Mouse (Mus musculus) hindbrain, embryonic 11.5 days (tissue): ENCODE measurements around the gene Tet2. TPM values are rescaled to one million over a fixed set of nuclear protein-coding genes. Genes with fewer than 3 reads are reported as not detected.
A peak's percentile ranks its signal among the peaks of the same experiment; 100 is the strongest.

Experiments
- ATAC-seq: fragments of 200-750 bp; cut with Nextera tagmentation; 2 replicates; pipeline ENCODE4 v1.8.0; 2017; ENCODE audit warnings: mild to moderate bottlenecking, moderate TSS enrichment, moderate library complexity; ENCODE audit not compliant: low FRiP score
- DNase-seq: peaks from one replicate; pipeline ENCODE4 v3.0.0-alpha.2; 2015; ENCODE audit warnings: low spot score
- H3K27ac ChIP-seq: fragments of 300-500 bp; sonication (generic); 2 replicates; pipeline ENCODE4 v1.5.1; 2014; ENCODE audit warnings: mild to moderate bottlenecking, low read depth, low read length
- H3K27me3 ChIP-seq: fragments of 300-500 bp; sonication (generic); 2 replicates; pipeline ENCODE4 v1.6.1; 2014; ENCODE audit warnings: mild to moderate bottlenecking, low read length, moderate library complexity, mixed read lengths; ENCODE audit not compliant: control insufficient read depth, insufficient read depth
- H3K36me3 ChIP-seq: fragments of 300-500 bp; sonication (generic); 2 replicates; pipeline ENCODE4 v1.6.1; 2014; ENCODE audit warnings: mild to moderate bottlenecking, low read length, moderate library complexity, mixed read lengths; ENCODE audit not compliant: control insufficient read depth, insufficient read depth
- H3K4me1 ChIP-seq: fragments of 300-500 bp; sonication (generic); replicated peaks from 2 replicates; pipeline ENCODE4 v1.6.1; 2014; ENCODE audit warnings: low read length, mixed read lengths; ENCODE audit not compliant: control insufficient read depth, insufficient read depth
- H3K4me2 ChIP-seq: fragments of 300-500 bp; sonication (generic); replicated peaks from 2 replicates; pipeline ENCODE4 v1.6.1; 2014; ENCODE audit warnings: mild to moderate bottlenecking, low read depth, low read length
- H3K4me3 ChIP-seq: fragments of 300-500 bp; sonication (generic); 2 replicates; pipeline ENCODE4 v1.5.1; 2014; ENCODE audit warnings: low read depth, low read length
- H3K9ac ChIP-seq: fragments of 300-500 bp; sonication (generic); 2 replicates; pipeline ENCODE4 v1.6.1; 2014; ENCODE audit warnings: low read depth, low read length
- H3K9me3 ChIP-seq: fragments of 300-500 bp; sonication (generic); 2 replicates; pipeline ENCODE4 v1.6.1; 2016; ENCODE audit warnings: low read length; ENCODE audit not compliant: control insufficient read depth
- WGBS: fragments of 180-500 bp; shearing (Covaris S2); extraction: QIAGEN DNeasy Blood & Tissue Kit; methylation state at CpG from one replicate; pipeline ENCODE4 v1.1.7; 2014; 5-methylcytosine and 5-hydroxymethylcytosine counted together
- polyA plus RNA-seq: library from polyadenylated mRNA; unstranded; fragments of >200 nt; fragmentation: Nextera tagmentation; extraction: Ambion mirVana; gene quantifications from 2 replicates; pipeline ENCODE4 v1.2.1, GENCODE M21; 2014

Tet2 gene
- polyA plus RNA-seq, 1 experiment from 2014 or later, result 34.2 TPM

DNA sequence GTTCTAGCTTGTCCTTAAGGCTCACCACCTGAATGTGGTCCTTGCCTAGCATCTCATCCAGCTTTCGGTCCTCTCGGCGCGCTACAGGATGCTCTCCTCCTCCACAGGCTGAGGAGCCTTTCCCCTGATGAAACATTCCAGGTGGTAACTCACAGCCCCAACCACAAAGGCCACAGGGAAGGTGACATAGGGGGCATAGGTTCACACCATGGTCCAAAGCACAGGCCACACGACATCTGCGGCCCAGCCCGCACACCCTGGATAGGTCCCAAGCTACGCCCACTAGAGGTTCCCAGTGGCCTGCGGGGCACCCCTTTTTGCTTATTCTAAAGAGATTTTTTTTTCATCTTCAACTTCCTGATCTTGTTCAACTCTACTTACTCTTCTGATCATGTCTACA, 34.7 kb upstream of the Tet2 start:
- H3K27ac ChIP-seq, result no peak overlapping the region
- H3K36me3 ChIP-seq, result no peaks in the 10 kb centered on the region
- H3K9me3 ChIP-seq, result no peaks in the 10 kb centered on the region
- ATAC-seq (no peak), DNase-seq (no peak)
- no peak overlapping the region for H3K9ac ChIP-seq
- no peaks in the 10 kb centered on the region for H3K4me1 ChIP-seq
- 92% methylated on average over 9 of the region's 9 CpGs for WGBS
- no peak overlapping the region for H3K4me3 ChIP-seq
- no peak overlapping the region for H3K4me2 ChIP-seq
- H3K27me3 ChIP-seq, result no peaks in the 10 kb centered on the region

GRCm38 (mm10) chr3:133579140-133579539, 34.2 kb upstream of the Tet2 start:
- Histone ChIP-seq H3K27me3 (no peaks in the 10 kb centered on the region), H3K4me2 (no peak overlapping the region), H3K4me3 (no peak overlapping the region), H3K4me1 (no peaks in the 10 kb centered on the region), H3K36me3 (no peaks in the 10 kb centered on the region), H3K9ac (no peak overlapping the region), H3K9me3 (no peaks in the 10 kb centered on the region), H3K27ac (no peak overlapping the region)
- 58% methylated on average over 9 of the region's 9 CpGs for WGBS
- DNase-seq (no peak), ATAC-seq (no peak)

DNA sequence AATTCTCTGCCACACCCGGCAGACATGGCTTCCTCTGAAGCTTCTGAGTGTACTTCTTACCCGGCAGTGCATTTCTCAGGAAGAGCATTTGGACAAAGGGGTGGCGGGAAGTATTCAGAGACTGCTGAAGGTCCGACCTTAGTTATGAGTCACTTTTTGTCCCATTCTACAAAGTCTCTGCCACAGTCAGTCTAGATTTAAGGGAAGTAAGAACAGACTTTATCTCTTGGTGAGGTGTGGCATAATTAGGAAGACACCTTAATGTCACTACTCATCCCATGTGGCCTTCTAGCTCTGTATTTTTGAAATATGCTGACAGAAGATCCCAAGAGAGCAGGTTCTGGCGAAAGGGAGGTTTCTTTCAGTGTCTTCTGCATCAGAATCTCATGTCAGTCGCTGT, 30.0 kb upstream of the Tet2 start:
- no peak for DNase-seq
- H3K4me2 ChIP-seq, result no peak overlapping the region
- no peak overlapping the region for H3K27ac ChIP-seq
- H3K27me3 ChIP-seq, result no peaks in the 10 kb centered on the region
- WGBS, result 85% methylated on average over 6 of the region's 6 CpGs
- no peaks in the 10 kb centered on the region for H3K36me3 ChIP-seq
- no peak overlapping the region for H3K9ac ChIP-seq
- no peak overlapping the region for H3K4me3 ChIP-seq
- H3K9me3 ChIP-seq, result no peaks in the 10 kb centered on the region
- ATAC-seq, result no peak
- H3K4me1 ChIP-seq, result no peaks in the 10 kb centered on the region

DNA sequence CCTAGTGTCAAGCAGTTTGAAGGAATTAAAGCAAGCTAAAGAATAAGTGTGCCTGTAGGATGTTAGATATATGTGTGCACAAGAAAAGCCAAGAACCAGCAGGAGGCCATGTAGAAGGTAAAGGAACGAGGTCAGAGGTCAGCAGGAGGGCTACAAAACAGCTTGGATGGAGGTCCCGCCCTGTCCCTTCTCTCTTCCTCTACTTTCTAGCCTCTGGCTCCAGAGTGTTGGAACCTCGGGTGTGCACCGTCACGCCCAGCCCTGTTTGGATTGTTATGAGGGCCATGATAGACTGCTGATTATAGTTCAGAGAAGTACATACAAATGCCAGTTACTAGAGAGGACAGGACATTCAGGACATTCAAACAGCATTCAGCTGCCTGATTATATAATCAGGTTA, 27.0 kb upstream of the Tet2 start:
- H3K4me1 ChIP-seq, result no peaks in the 10 kb centered on the region
- DNase-seq, result no peak
- no peaks in the 10 kb centered on the region for H3K27me3 ChIP-seq
- 57% methylated on average over 5 of the region's 5 CpGs for WGBS
- H3K4me2 ChIP-seq, result no peak overlapping the region
- no peak overlapping the region for H3K4me3 ChIP-seq
- ATAC-seq, result no peak
- H3K9ac ChIP-seq, result no peak overlapping the region
- no peaks in the 10 kb centered on the region for H3K36me3 ChIP-seq
- H3K27ac ChIP-seq, result no peak overlapping the region
- H3K9me3 ChIP-seq, result no peaks in the 10 kb centered on the region

- H3K9me3 ChIP-seq, result no peaks in the 10 kb centered on the region
- H3K36me3 ChIP-seq, result no peaks in the 10 kb centered on the region
- no peaks in the 10 kb centered on the region for H3K4me1 ChIP-seq
- no peak for DNase-seq
- no peak overlapping the region for H3K4me3 ChIP-seq
- H3K4me2 ChIP-seq, result no peak overlapping the region
- 69% methylated on average over 2 of the region's 2 CpGs for WGBS
- no peak overlapping the region for H3K27ac ChIP-seq
- no peak overlapping the region for H3K9ac ChIP-seq
- no peaks in the 10 kb centered on the region for H3K27me3 ChIP-seq
- ATAC-seq, result peak; percentile 19; the same call in 1 of the 2 replicates
These were observed 18.7 kb upstream of the Tet2 start for GRCm38 (mm10) chr3:133563503-133564205.

DNA sequence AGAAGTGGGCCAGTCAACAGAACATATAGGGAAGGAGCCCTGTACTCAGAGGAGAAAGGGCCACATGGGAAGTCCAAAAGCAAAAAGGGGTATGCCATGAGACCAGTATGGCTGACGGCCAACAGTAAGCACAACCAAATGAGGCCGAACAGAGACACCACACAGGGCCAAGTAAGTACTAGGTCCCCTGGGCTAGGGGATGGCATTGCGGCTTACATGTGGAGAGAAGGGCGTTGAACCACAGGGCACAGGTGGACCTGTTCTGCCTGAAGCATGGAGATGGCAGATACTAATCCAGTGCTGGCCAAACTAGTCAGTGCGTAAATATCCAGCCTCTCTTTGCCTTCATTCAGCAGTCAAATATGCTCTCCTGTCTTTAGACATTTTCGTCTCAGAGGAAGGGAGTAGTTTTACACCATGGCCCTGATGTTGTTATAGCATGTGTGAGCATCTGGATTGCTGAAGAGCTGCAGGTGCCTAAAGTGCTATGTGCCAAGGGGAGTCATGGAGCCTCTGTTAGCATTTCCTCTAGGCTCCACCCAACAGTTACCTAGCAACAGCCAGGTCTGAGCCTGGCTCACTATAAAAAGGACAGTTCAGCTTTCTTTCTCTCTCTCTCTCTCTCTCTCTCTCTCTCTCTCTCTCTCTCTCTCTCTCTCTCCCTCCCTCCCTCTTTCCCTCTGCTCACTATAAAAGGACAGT, 14.6 kb upstream of the Tet2 start:
- H3K4me2 ChIP-seq, result no peak overlapping the region
- H3K36me3 ChIP-seq, result no peaks in the 10 kb centered on the region
- H3K4me3 ChIP-seq, result no peak overlapping the region
- DNase-seq (no peak), ATAC-seq (no peak)
- H3K27me3 ChIP-seq, result no peaks in the 10 kb centered on the region
- no peaks in the 10 kb centered on the region for H3K9me3 ChIP-seq
- H3K9ac ChIP-seq, result no peak overlapping the region
- no peak overlapping the region for H3K27ac ChIP-seq
- H3K4me1 ChIP-seq, result no peaks in the 10 kb centered on the region
- WGBS, result 90% methylated on average over 6 of the region's 6 CpGs

DNA sequence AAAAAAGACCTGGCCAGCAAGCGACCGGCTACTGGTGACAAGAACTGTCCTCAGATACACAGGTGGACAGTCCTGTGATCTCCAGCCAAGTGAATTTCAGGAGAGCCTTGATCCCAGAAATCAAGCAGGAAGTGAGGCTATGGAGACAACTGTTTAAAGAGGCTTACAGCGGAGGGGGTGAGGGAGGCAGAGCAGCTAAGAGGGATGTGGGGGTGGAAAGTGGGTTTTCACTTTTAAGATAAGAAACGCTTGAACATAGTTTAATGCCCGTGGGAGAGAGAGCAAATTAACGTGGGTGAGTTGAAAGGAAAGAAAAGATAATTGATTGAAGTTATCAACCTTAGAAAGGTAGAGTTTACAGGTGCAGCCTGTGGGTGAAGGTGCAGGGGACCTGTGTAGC, 12.7 kb upstream of the Tet2 start:
- Histone ChIP-seq H3K4me2 (no peak overlapping the region), H3K27me3 (no peaks in the 10 kb centered on the region), H3K4me1 (no peaks in the 10 kb centered on the region), H3K9me3 (no peaks in the 10 kb centered on the region), H3K27ac (no peak overlapping the region), H3K4me3 (no peak overlapping the region), H3K9ac (no peak overlapping the region), H3K36me3 (no peaks in the 10 kb centered on the region)
- 81% methylated on average over 6 of the region's 6 CpGs for WGBS
- DNase-seq (no peak), ATAC-seq (no peak)

DNA sequence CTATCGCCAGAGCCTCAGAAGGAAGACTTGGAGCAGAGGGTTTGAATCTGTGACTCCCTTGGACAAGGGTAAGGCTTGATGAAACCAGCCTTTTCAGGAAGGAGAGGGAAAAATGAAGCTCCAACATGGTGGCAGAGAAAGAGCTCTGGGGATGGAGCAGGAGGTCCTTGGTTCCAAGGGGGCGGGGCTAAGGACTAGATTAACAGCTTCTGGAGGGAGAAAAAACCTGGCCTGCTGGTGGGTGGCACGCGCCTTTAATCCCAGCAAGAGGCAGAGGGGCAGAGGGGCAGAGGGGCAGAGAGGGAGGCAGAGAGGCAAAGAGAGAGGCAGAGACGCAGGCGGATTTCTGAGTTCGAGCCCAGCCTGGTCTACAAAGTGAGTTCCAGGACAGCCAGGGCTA, 12.2 kb upstream of the Tet2 start:
- Histone ChIP-seq H3K9me3 (no peaks in the 10 kb centered on the region), H3K4me2 (no peak overlapping the region), H3K9ac (no peak overlapping the region), H3K4me3 (no peak overlapping the region), H3K36me3 (no peaks in the 10 kb centered on the region), H3K4me1 (no peaks in the 10 kb centered on the region), H3K27me3 (no peaks in the 10 kb centered on the region), H3K27ac (no peak overlapping the region)
- WGBS, result 76% methylated on average over 7 of the region's 7 CpGs
- ATAC-seq, result no peak
- no peak for DNase-seq

DNA sequence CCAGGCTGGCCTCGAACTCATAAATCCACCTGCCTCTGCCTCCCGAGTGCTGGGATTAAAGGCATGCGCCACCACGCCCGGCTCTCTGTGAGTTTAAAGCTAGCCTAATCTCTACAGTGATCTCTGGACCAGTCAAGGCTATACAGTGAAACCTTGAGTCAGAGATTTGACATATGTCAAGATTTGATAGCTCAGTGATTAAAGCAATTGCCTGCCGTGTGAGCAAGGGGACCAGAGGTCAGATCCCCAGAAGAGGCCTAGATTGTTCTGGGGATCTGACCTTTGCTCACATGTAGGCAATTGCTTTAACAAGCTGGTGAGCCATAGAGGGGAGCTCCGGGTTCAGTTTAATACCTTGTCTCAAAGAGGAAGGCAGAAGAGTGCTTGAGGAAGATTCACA, 10.4 kb upstream of the Tet2 start:
- no peak overlapping the region for H3K27ac ChIP-seq
- no peaks in the 10 kb centered on the region for H3K4me1 ChIP-seq
- H3K9ac ChIP-seq, result no peak overlapping the region
- 80% methylated on average over 7 of the region's 7 CpGs for WGBS
- no peaks in the 10 kb centered on the region for H3K36me3 ChIP-seq
- no peak for DNase-seq
- H3K4me3 ChIP-seq, result no peak overlapping the region
- no peak overlapping the region for H3K4me2 ChIP-seq
- no peak for ATAC-seq
- H3K27me3 ChIP-seq, result no peaks in the 10 kb centered on the region
- no peaks in the 10 kb centered on the region for H3K9me3 ChIP-seq
